Mouse (Mus musculus) bone marrow, adult 2 months (tissue): ENCODE results near the gene Nnmt.

Experiments used
- CTCF ChIP-seq: fragments of 200-500 bp; IDR thresholded peaks from 2 replicates; pipeline ENCODE4 v1.5.1; 2011; ENCODE audit warnings: low read length, control low read depth; ENCODE audit not compliant: control insufficient read depth, insufficient read depth
- POLR2A ChIP-seq: fragments of 200-500 bp; IDR thresholded peaks from 2 replicates; pipeline ENCODE4 v1.6.1; 2011; ENCODE audit warnings: low read depth, mild to moderate bottlenecking, control low read depth, low read length, borderline replicate concordance; ENCODE audit not compliant: control insufficient read depth

GRCm38 (mm10) chr9:48613221-48613620, 8.3 kb upstream of the Nnmt start:
- TF ChIP-seq POLR2A, result no peak
- no peak for TF ChIP-seq CTCF
